Mouse (Mus musculus) lung, postnatal 4 days (tissue): Measurements from ENCODE around the gene Sema5a.
"Not testable (repeated sequence)": the region's sequence is repeated elsewhere in the genome, so short reads cannot be mapped to it uniquely, and the experiment has no call there.

ENCODE experiments used
- DNase-seq, 2 experiments: peaks; one replicate each; pipeline ENCODE4 v3.0.0; 2021

The Sema5a gene

DNA sequence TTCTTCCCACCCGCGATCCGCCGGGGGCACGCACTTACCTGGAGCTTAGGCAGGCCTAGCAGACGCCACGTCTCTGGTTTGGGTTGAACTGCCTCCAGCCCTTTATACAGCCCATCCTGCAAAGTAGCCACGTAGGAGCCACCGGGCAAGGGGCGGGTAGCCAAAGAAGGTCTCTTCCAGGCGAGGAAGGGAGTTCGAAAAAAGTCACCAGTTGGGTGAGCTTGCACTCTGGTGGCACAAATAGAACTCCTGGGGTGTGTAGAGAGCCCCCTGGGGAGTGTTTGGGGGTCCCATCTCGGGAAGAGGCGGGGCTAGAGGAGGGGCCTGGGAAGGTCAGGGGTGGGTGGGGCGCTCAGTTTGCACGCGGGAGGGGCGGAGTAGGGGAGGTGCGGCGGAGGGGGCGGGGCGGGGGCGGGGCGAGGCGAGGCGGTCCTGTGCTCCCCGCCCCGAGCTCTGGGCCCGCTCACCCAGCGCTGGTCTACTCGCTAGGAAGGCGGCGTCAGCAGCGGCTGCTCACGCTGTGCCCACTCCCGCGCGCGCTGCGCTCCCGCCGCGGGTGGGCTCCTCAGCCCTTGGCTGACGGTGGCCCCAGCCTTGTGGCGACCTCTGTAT is at the start of gene Sema5a:
TSS of gene Sema5a (plus strand) at position 467 of the 612 bp plus-strand sequence.
- peak; percentile 74 to 88 for DNase-seq

DNA sequence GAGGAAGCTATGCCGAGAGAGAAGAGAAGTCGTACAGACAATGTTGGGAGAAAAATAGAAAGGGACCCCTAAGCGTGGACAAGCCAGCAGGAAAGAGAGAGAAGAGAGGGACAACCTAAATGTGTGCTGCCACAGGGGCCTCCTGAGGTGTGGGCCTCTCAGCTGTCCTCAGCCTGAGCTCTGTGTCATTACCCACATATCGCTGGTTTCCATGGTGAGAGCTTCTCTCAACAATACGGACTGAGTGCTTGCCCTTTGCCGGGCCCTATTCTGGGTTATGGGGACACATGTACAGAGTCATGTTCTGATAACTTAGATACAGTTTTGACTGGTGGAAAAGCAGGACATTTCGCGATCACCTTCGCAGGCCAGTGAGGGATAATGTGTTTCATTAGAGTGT is 46.5 kb upstream of the Sema5a start:
- no peak for DNase-seq

GRCm38 (mm10) chr15:32198561-32198960 is 46.0 kb upstream of the Sema5a start:
- DNase-seq: no peak

- DNase-seq: no peak
Observed at GRCm38 (mm10) chr15:32203242-32203641, 41.4 kb upstream of the Sema5a start.

DNA sequence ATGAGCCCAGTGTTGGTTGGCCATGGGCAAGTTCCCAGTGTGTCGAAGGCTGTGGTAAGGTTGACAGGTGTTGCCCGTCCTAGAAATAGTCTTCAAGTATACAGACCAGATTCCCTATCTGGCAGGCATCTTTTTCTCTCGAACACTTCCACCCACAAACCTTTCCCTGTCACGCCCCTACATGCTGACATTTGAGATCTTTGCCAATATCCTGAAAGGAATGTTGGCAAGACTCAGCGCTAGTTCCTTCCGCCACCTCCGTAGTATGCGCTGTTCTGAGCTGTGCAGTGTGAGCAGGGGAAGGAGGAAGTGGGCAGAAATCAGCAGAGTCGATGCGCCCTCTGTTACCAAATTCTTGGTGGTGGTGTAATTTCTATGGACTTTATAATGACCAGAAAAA is 39.7 kb upstream of the Sema5a start:
- no peak for DNase-seq

DNA sequence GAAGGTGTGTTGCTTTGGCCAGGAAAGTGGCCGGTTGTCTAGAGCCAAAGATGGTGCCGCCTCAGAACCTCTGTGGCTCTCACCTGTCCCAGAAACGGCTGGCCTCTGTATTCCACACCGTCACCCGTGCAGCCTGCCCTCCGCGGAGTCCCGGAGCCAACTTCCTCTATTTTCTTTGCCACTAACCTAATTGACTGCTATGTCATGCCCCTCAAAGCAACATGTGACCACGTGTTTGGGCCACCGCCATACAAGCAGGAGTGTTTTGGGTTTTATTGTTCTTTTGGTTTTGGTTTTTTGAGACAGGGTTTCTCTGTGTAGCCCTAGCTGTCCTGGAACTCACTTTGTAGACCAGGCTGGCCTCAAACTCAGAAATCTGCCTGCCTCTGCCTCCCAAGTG is 29.9 kb upstream of the Sema5a start:
- not testable (repeated sequence) for DNase-seq

DNA sequence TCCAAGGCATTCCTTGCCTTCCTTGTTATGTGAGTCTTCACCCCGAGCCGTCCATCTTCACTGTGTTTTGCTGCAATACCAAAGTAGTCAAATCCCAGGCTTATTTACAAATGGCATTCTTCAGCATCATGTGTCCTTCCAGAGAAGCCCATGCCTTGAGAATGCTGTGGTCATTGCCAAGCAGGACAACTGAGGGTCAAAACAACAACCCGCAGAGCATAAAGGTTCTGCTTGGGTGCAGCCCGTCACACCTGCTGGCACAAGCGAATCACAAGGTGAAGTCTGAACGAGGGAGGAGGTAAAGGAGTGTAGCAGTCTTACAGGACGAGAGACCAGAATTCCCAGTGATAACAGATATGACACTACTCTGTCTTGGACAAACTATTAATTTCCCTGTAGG is 21.6 kb upstream of the Sema5a start:
- DNase-seq: no peak

- no peak for DNase-seq
Observed at GRCm38 (mm10) chr15:32225394-32225793, 19.2 kb upstream of the Sema5a start.

DNA sequence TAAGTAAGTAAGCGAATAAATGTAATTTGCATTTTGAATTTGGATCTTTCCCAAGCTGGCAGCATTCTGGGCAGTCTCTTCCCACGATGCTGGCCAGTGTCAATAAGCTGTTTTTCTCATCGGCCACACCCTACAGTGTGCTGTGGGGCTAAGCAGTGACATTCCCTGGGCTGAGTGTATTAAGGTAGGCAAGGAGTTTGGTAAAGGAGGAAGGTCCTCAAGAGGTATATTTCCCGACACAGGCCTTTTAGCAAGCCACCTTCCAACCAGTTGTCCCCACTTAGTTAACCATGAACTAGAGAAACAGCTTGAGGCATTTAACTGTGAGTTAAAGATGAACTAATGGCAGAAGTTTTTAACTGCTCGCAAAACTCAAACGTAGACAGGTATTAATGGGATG is 18.2 kb upstream of the Sema5a start:
- DNase-seq: no peak

DNA sequence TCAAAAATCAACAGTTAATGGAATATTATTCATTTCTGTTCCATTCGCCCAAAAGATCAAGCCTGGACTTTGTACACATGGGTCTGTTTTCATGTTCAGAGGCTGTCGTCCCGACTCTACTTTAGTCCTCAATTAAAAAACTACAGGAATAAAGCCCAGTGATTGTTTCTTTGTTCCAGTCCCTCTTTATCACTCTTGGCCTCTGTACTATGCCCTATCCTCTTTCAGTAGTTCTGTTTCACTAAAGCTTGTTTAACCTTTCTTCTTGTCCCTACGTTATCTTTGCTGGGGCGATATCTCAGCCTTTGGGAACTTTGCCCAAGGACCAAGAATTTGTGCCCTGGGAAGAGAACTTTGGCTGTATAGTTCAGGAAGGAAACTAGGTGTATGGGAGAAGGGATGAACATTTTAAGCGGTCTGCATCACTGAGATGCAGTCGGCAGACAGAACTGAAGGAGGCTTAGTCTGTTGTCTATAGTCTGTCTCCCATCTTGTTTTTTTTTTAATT is 17.7 kb upstream of the Sema5a start:
- no peak for DNase-seq

- DNase-seq: no peak
Observed at GRCm38 (mm10) chr15:32230066-32230465, 14.5 kb upstream of the Sema5a start.

DNA sequence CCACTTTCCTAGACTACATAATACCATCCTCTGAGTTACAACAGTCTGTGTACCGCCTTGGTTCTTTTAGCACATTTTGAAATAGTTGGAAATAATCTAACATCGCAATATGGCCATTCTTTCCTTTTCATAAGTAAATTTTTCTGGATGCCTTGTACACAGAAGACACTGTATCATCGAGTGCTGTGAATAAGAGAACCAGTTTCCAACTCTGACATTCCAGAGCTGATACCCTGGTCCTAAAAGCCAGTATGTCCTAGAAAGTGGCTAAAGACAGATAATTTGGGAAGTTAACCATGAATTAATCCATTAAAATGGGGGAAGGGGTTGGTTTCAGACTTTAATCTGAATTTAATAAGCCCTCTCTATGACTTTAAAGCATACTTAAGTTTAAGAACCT is 12.4 kb upstream of the Sema5a start:
- DNase-seq: no peak

GRCm38 (mm10) chr15:32232666-32233141 is 11.9 kb upstream of the Sema5a start:
- peak in 1 of 2 experiments; percentile 28 for DNase-seq

DNA sequence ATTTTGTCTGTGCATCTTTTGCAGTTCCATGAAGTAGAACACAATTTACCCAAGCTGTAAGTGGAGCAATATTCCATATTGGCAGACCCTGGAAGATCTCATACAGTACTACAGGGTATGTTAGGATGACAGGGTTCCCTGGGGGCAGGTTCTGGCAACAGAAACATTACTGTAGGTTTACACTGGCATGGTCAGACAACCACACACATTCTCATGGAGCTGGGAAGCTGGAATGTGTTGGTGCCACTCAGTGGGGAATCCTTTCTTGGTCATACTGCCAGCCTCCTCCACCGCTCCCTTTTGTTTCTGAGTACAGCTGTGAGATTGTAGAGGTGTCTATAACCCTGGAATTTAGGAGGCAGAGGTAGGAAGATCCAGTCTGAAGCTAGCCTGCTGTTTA is 11.2 kb upstream of the Sema5a start:
- no peak for DNase-seq

DNA sequence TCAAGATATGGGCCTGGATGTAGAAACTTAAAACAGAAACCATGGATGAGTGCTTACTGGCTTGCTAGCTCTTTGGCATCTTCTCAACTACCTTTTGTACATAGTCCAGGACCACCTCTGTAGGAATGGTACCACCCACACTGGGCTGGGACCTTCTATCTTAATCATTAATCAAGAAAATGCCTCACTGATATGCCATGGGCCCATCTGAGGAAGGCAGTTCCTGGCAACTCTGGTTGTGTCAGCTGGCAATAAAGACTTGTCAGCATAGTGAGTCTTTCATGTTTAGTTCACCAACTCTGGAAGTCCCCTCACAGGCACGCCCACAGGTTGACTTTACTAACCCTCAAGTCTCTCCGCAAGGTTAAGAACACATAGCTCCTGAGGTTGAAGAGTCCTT is 5.5 kb upstream of the Sema5a start:
- DNase-seq: no peak

- DNase-seq: no peak
Observed at GRCm38 (mm10) chr15:32240159-32240558, 4.5 kb upstream of the Sema5a start.

DNA sequence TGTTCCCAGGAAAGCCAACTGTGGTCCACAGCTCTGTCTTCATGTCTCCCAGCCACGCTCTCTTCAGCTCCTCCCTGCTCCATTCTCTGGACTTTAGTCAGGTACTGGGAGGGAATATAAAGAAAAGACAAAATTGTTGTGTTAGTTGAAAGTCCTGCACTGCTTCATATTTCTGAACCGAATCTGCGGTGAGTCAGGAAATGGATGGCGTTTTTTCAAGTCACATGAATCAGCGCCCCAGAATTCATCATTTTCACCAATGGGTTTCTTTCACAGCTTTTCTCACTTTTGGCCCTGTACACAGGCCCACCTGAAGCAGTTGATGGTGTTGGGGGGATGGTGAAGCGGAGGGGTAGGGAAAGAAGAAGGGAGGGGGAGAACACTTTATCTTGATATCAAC is 2.9 kb upstream of the Sema5a start:
- no peak for DNase-seq

DNA sequence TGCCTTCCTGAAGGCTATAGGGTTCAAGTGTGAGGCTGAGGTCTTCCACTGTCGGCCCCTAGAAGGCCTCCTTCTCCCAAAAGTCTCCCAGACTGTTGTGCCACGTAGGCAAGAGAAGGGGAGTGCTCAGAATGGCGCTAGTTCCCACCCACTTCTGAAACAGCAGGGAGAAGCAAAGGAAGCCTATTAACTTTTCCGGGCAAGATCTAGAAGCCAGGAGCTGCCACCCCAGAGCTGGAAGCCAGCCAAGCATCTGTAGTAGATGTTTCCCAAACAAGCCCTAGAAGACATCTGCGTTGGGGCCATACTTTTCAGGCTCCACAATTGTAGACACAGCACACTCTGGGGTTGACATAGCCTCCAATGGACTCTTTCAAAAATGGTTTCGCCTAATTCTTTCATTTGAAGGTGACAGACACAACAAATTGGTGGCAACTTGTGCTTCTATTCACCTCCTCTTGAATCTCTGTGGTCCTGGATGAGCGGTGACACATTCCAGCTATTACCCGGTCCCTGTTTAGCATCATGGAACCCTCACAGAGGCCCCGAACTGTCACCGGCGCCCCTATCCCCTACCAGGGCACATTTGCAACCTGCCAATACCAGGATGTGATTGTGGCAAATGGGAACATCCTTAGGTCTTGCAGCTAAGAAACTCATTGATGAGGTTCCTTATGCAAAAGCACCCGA is 1.4 kb upstream of the Sema5a start:
- peak; percentile 62 to 74 for DNase-seq

GRCm38 (mm10) chr15:32243824-32244223 is 786 bp upstream of the Sema5a start:
- DNase-seq: no peak

GRCm38 (mm10) chr15:32244956-32245836 is 586 bp downstream of the Sema5a start:
- peak in 1 of 2 experiments; percentile 53 for DNase-seq

DNA sequence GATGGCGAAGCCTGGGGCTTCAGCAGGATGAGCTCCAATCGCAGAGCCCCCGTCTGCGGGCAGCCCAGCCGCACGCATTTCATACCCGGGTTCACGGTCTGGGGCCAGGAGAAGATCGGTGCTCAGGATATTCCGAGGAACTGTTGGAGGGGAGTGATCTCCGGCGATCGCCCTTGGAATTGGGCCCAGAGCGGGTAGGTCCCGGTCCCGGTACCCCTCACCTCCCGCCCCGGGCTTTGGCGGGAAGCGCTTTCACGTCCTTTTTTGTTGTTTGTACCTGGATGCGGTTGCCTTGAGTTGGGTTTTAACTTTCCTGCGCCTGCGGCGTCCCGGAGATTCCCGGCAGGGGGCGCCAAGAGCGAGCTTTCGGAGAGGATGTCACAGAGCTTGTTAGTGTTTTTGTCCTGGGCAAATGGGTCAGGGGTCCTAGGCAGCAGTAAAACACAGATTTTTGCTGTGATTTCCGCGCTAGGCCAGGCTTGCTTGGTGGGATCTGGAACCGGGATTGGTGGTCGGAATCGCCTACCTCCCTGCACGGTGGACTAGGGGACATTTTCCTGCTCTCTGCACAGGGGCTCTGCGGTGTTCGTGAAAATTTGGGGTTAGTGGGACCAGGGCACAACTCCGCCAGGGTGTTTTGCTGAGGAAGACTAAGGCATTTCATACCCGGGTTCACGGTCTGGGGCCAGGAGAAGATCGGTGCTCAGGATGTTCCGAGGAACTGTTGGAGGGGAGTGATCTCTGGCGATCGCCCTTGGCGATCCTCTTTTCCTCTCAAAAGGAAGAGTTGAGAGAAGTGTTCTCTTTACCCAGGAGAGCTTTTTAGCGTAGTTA is 1.4 kb downstream of the Sema5a start:
- DNase-seq: peak; percentile 82 to 89

DNA sequence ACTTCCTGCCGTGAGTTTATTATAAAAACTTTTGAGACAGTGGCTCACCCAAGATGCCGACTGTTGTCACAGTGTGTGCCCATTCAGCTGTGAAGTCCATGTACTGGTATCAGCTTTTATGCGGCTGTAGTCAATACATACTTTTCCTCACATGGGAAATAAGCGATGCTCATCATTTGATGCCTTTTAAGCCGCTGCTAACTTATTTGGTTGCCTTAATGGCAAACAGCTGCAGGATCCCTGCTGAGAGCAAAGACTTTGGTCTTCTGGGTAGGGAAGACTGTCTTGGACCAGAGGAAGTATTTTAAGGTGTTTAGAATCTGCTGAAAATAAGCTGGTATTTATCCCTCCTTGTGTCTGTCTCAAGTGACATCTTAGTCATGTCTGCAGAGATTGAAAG is 2.7 kb downstream of the Sema5a start:
- DNase-seq: no peak

GRCm38 (mm10) chr15:32254806-32255205 is 10.2 kb downstream of the Sema5a start:
- DNase-seq: no peak
